ENCODE assay signal across 11 mouse cellular contexts in the genomic region with DNA sequence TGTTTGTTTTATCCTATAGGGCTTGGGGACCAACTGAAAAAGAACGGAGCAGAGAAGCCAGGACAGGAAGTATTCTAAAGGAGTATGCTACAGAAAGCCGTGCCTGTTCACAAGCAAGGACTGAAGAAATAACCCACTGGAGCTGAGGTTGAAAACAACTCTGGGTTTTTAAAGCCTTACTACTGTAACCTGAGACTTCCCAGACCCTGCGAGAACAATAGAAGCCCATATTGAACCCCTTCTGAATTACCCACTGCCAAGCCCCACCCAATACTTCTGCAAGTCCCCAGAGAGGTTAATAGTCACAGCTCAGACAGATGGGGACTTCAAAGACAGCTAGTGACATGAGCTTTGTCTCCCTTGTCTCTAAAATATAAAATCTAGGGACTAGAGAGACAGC. TPM values are rescaled to one million over a fixed set of nuclear protein-coding genes. Genes with fewer than 3 reads are reported as not detected.
DNase-seq lines count a peak whose midpoint lies in the region; ATAC-seq lines count a peak whose summit lies in the region.
"Had no signal": no experiment of that assay in that cellular context is flagged by ENCODE, and none has a peak within 500 bp of the region (broad histone marks: within the 10 kb centered on the region; RNA-seq: fewer than 3 reads in every experiment).

No protein-coding gene starts in this region.

- no peak for DNase-seq in heart, postnatal 36 days
- DNase-seq in neural tube, embryonic 10.5 days (ENCODE audit: extremely low spot score, low spot score): no peak
- DNase-seq in natural killer cell, adult 2 months (ENCODE audit: low spot score in 2 of 2): peak; percentile 46 to 53
- DNase-seq in left cerebral cortex, adult 11 months (ENCODE audit: low spot score): no peak
- DNase-seq in cerebellum, adult 9-11 months: no peak
- DNase-seq: layer of hippocampus, adult 9-11 months; liver, embryonic 13.5 days had no signal

- H3K4me3 ChIP-seq in heart, embryonic 13.5 days: no peak overlapping the region
- H3K4me3 ChIP-seq in neural tube, embryonic 13.5 days: no peak overlapping the region
- no peak overlapping the region for H3K4me3 ChIP-seq in embryonic facial prominence, embryonic 12.5 days
- H3K4me3 ChIP-seq: intestine, embryonic 15.5 days; liver, embryonic 13.5 days had no signal

- ATAC-seq in heart, embryonic 13.5 days (ENCODE audit: extremely low read depth, insufficient number of reproducible peaks, low FRiP score, low TSS enrichment): no peak
- no peak for ATAC-seq in neural tube, embryonic 13.5 days (ENCODE audit: low read depth)
- ATAC-seq in embryonic facial prominence, embryonic 12.5 days (ENCODE audit: insufficient number of reproducible peaks, insufficient read depth, low FRiP score, low TSS enrichment): no peak
- ATAC-seq: intestine, embryonic 15.5 days had no signal

- no peak overlapping the region for H3K4me2 ChIP-seq in heart, embryonic 13.5 days
- H3K4me2 ChIP-seq in neural tube, embryonic 13.5 days: no peak overlapping the region
- H3K4me2 ChIP-seq in embryonic facial prominence, embryonic 12.5 days (replicated peaks): peak overlapping the region; percentile 13
- H3K4me2 ChIP-seq: intestine, embryonic 15.5 days; liver, embryonic 13.5 days had no signal

- H3K9ac ChIP-seq in heart, embryonic 13.5 days: 0 out of 2 replicates have a peak overlapping the region, but pooled peaks have one; percentile 5
- no peak overlapping the region for H3K9ac ChIP-seq in neural tube, embryonic 13.5 days
- H3K9ac ChIP-seq in embryonic facial prominence, embryonic 12.5 days: no peak overlapping the region
- H3K9ac ChIP-seq: intestine, embryonic 15.5 days; liver, embryonic 13.5 days had no signal

- H3K27me3 ChIP-seq in heart, embryonic 13.5 days (replicated peaks): no peaks in the 10 kb centered on the region
- no peaks in the 10 kb centered on the region for H3K27me3 ChIP-seq in neural tube, embryonic 13.5 days
- no peaks in the 10 kb centered on the region for H3K27me3 ChIP-seq in embryonic facial prominence, embryonic 12.5 days
- H3K27me3 ChIP-seq: intestine, embryonic 15.5 days had no signal

- no peaks in the 10 kb centered on the region for H3K36me3 ChIP-seq in heart, embryonic 13.5 days
- H3K36me3 ChIP-seq in neural tube, embryonic 13.5 days: no peaks in the 10 kb centered on the region
- H3K36me3 ChIP-seq in embryonic facial prominence, embryonic 12.5 days: no peaks in the 10 kb centered on the region
- H3K36me3 ChIP-seq: intestine, embryonic 15.5 days; liver, embryonic 13.5 days had no signal

- peaks cover 87% of the 10 kb centered on the region for H3K4me1 ChIP-seq in heart, embryonic 13.5 days
- H3K4me1 ChIP-seq in neural tube, embryonic 13.5 days (replicated peaks): peaks cover 59% of the 10 kb centered on the region
- peaks cover 62% of the 10 kb centered on the region for H3K4me1 ChIP-seq in embryonic facial prominence, embryonic 12.5 days

- intact Hi-C loops in heart, postnatal 36 days (cut with DNase I): loop anchor here (10.0 kb wide), 1 partner anchor 360 kb away; the partner anchor contains the start of gene Xpr1

- H3K9me3 ChIP-seq in heart, embryonic 13.5 days: no peaks in the 10 kb centered on the region
- H3K9me3 ChIP-seq in neural tube, embryonic 13.5 days: no peaks in the 10 kb centered on the region
- H3K9me3 ChIP-seq in embryonic facial prominence, embryonic 12.5 days: no peaks in the 10 kb centered on the region
- H3K9me3 ChIP-seq: intestine, embryonic 15.5 days; liver, embryonic 13.5 days had no signal

- H3K27ac ChIP-seq in heart, embryonic 13.5 days (replicated peaks): peak overlapping the region; percentile 61
- peak overlapping the region; percentile 54 for H3K27ac ChIP-seq in neural tube, embryonic 13.5 days (replicated peaks)
- peak overlapping the region; percentile 80 for H3K27ac ChIP-seq in embryonic facial prominence, embryonic 12.5 days
- H3K27ac ChIP-seq: intestine, embryonic 15.5 days; liver, embryonic 13.5 days had no signal

- WGBS in heart, embryonic 13.5 days: 33% methylated on average over 3 of the region's 3 CpGs
- 16% methylated on average over 3 of the region's 3 CpGs for WGBS in neural tube, embryonic 13.5 days
- 12% methylated on average over 3 of the region's 3 CpGs for WGBS in embryonic facial prominence, embryonic 12.5 days

RNA-seq across cellular contexts. Expression of gene Ier5, which starts 44.4 kb away (rescaled TPM):
- 3.6 and 3.8 TPM in 2 replicates for polyA plus RNA-seq in heart, embryonic 13.5 days (2015; fragmentation: Nextera tagmentation; extraction: Ambion mirVana)
- total RNA-seq in heart, postnatal 36 days (2021): 10 to 100 TPM; 13.2 to 15.5 TPM
- 7.5 and 7.9 TPM in 2 replicates for polyA plus RNA-seq in neural tube, embryonic 13.5 days (2015; fragmentation: Nextera tagmentation; extraction: Ambion mirVana)
- polyA plus RNA-seq in embryonic facial prominence, embryonic 12.5 days (2016; fragmentation: Nextera tagmentation; extraction: Ambion mirVana): 17.3 and 19.9 TPM in 2 replicates

Comparison
In these comparisons a context has a peak if more than half of its experiments do, and no peak if none do; other contexts are left out.
1. DNase-seq: peak in natural killer cell, adult 2 months (2 of 2); none in heart, postnatal 36 days (0 of 2), neural tube, embryonic 10.5 days (single experiment), left cerebral cortex, adult 11 months (single experiment) and cerebellum, adult 9-11 months (single experiment).
2. Peak in every context shown above with its lines, with median percentiles within 50 percentile points of each other: H3K27ac ChIP-seq.